Mouse (Mus musculus) megakaryocyte, embryonic 14.5 days (primary cell): ENCODE results near the gene Aqp9.

ENCODE experiments used
- FLI1 ChIP-seq: IDR thresholded peaks from 2 replicates; pipeline ENCODE4 v1.6.1; 2012; ENCODE audit warnings: low read length, inconsistent platforms, mixed read lengths
- GATA1 ChIP-seq: IDR thresholded peaks from 3 replicates; pipeline ENCODE4 v1.6.1; 2012; ENCODE audit warnings: mixed read lengths, low read length, inconsistent platforms, borderline replicate concordance

DNA sequence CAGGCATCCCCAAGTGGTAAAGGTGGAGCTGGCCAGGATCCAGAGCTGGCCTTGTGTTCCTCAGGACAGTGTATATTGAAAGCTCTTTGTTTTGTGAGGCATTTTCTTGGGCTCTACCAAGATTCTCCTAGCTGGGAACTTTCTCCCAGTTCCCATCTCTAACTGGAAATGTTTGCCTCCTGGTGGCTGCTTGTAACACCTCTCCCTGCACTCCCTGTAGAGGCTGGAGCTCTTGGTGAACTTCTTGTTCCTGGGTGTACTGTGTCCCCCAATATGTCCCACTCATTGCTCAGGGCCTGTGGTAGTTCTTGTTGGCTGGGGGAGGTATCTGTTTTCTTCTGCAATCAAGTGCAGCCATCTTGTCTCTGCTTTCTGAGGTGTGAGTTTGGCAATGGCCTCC is 104.9 kb downstream of the Aqp9 start:
- TF ChIP-seq GATA1: no peak
- no peak for TF ChIP-seq FLI1
